Mouse (Mus musculus) brown adipose tissue, adult 24 weeks (tissue): ENCODE measurements at regions not wholly inside any gene's neighbourhood (a gene's known extent, or its start where the extent isn't known, plus 50 kb on each side); places are given as distances from the start of the nearest gene placed in this dataset.

Experiments used
- H3K27ac ChIP-seq: fragments of 200-500 bp; replicated peaks from 2 replicates; pipeline ENCODE4 v1.5.1; 2012; ENCODE audit warnings: low read depth, mild to moderate bottlenecking, low read length
- H3K4me1 ChIP-seq: fragments of 200-500 bp; 2 replicates; pipeline ENCODE4 v1.6.1; 2012; ENCODE audit warnings: low read length, mixed read lengths; ENCODE audit not compliant: control insufficient read depth, insufficient read depth, insufficient read length
- H3K4me3 ChIP-seq: fragments of 200-500 bp; 2 replicates; pipeline ENCODE4 v1.5.1; 2012; ENCODE audit warnings: low read depth, mild to moderate bottlenecking, low read length, moderate library complexity; ENCODE audit not compliant: insufficient read depth

- no peaks in the 10 kb centered on the region for H3K4me1 ChIP-seq
- peak overlapping the region; percentile 23; the same call in 1 of the 2 replicates for H3K27ac ChIP-seq
These were observed 657.0 kb downstream of the Mecom start for GRCm38 (mm10) chr3:29890764-29891163.

DNA sequence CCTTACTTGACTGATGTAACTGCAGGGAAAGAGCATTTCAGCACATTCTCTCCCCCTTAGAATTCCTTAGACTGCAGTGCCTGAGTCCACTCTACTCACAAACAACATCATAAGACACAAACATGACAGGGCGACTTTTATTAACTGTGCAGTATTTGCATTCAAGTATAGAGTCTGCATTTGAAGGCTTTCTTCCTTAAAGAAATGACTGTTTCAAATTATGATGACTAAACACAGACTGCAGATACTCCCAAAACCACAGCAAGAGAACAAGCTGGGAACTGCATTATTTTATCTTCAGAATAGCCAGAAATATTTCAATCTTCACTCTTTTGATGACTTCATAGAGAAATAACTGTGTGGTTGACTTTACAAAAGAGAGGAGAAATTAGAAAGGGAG is 657.5 kb downstream of the Mecom start:
- Histone ChIP-seq H3K4me3 (no peak overlapping the region), H3K4me1 (no peaks in the 10 kb centered on the region), H3K27ac (no peak overlapping the region)

More at GRCm38 (mm10) chr3:29890764-29891163, 657.0 kb downstream of the Mecom start:
- H3K4me3 ChIP-seq = peak overlapping the region; percentile 23

DNA sequence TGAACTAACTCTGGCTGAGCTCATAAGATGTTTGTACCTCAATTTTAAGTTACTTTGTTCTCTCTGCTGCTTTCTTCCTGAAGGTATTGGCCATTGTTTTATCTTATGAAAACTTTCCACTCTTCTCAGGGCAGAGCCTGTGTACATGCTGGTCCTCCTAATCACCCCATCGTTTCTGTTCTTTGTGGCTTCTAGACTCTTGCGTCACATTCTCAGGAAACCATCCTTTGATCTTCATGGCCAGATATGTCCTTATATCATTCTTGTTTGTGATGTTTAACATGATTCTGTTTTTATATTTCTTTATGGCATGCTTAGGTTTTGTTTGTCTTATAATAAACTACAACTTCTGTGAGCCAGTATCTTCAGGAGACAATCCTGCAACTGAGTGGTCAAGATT is 658.2 kb downstream of the Mecom start:
- Histone ChIP-seq H3K4me3 (no peak overlapping the region), H3K27ac (no peak overlapping the region), H3K4me1 (no peaks in the 10 kb centered on the region)

- Histone ChIP-seq H3K27ac (no peak overlapping the region), H3K4me1 (no peaks in the 10 kb centered on the region), H3K4me3 (no peak overlapping the region)
These were observed 667.8 kb downstream of the Mecom start for GRCm38 (mm10) chr3:29879966-29880365.

- Histone ChIP-seq H3K4me3 (no peak overlapping the region), H3K27ac (no peak overlapping the region)
These were observed 672.0 kb downstream of the Mecom start for GRCm38 (mm10) chr3:29875768-29876167.

DNA sequence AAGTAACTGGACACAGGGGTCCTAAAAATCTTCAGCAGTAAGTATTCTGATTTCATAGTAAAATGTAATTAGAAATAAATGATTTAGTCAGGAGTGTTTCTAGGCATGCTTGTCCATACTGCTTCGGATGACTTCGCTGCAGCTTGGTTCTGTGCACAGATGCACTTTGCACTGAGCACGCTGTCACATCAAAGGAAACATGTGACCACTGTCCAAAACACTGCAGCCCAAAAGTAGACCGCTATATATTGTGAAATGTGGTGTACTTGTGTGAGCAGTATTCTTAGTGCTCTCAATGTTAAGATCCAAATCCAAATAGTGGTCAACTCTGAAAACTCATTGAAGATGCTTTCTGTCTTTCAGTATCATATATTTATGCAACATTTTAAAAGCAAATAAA is 685.4 kb downstream of the Mecom start:
- no peaks in the 10 kb centered on the region for H3K4me1 ChIP-seq
- no peak overlapping the region for H3K27ac ChIP-seq

More at GRCm38 (mm10) chr3:29875768-29876167, 672.0 kb downstream of the Mecom start:
- no peaks in the 10 kb centered on the region for H3K4me1 ChIP-seq

GRCm38 (mm10) chr3:29852465-29852864 is 695.3 kb downstream of the Mecom start:
- Histone ChIP-seq H3K27ac (no peak overlapping the region), H3K4me3 (no peak overlapping the region), H3K4me1 (no peaks in the 10 kb centered on the region)

More for the DNA sequence above, 685.4 kb downstream of the Mecom start:
- no peak overlapping the region for H3K4me3 ChIP-seq

DNA sequence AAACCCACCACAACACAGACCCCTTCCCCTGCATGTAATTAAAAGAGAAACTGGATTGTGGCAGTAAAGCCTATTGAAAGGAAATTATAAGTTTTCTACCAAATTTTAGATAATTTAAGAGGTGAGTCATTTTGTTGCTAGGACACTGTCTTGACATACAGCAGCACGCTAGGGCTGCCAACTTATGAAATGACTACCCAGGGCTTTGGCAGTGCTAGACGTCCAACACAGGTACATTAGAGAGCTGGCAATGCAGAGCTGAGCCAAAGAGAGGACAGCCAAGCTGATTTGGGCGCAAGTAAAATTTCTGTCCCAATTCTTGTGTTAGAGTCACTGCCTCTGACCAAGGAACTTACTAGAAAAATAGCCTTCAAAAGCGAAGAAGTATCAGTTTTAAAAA is 712.4 kb downstream of the Mecom start:
- Histone ChIP-seq H3K27ac (no peak overlapping the region), H3K4me3 (no peak overlapping the region), H3K4me1 (no peaks in the 10 kb centered on the region)

DNA sequence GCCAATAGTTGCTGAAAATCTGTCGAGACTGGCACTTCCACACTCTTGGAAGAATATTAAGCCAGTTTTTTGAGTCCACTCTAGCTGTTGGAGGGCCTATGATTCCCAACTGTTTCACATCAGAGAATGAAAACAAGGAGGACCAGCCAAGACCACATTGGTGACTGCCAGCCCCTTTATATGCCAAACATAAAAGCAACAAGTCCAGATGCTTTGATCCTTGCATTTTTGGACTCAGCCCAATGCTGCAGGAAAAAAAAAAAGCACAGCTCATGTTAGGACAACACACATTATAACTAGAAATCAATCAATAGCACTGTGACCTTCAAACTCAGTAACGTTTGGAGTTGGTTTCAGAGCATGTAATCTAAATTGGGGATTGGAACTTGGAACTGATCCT is 712.9 kb downstream of the Mecom start:
- H3K27ac ChIP-seq = no peak overlapping the region
- no peak overlapping the region for H3K4me3 ChIP-seq
- H3K4me1 ChIP-seq = no peaks in the 10 kb centered on the region

GRCm38 (mm10) chr3:29831346-29831745 is 716.5 kb downstream of the Mecom start:
- no peak overlapping the region for H3K27ac ChIP-seq

GRCm38 (mm10) chr3:29822622-29823370 is 725.0 kb downstream of the Mecom start:
- Histone ChIP-seq H3K4me1 (no peaks in the 10 kb centered on the region), H3K4me3 (no peak overlapping the region), H3K27ac (no peak overlapping the region)

More at GRCm38 (mm10) chr3:29831346-29831745, 716.5 kb downstream of the Mecom start:
- Histone ChIP-seq H3K4me1 (no peaks in the 10 kb centered on the region), H3K4me3 (no peak overlapping the region)

DNA sequence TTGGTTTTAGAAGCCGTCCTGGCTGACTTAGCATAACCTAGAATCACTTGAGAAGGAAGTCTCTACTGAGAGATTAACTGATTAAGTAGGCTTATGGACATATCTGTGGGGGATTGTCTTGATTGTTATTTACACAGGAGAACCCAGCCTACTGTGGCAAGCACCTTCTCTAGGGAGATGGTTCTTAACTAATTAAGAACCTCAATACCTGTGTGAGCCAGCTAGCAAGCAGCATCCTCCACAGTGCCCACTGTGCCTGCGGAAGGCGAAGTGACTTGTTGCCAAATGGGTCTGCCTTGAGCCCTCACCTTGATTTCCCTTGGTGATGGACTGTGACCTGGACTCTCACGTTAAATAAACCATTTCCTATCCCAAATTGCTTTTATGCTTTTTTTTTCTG is 730.8 kb downstream of the Mecom start:
- no peaks in the 10 kb centered on the region for H3K4me1 ChIP-seq
- no peak overlapping the region for H3K4me3 ChIP-seq
- no peak overlapping the region for H3K27ac ChIP-seq

DNA sequence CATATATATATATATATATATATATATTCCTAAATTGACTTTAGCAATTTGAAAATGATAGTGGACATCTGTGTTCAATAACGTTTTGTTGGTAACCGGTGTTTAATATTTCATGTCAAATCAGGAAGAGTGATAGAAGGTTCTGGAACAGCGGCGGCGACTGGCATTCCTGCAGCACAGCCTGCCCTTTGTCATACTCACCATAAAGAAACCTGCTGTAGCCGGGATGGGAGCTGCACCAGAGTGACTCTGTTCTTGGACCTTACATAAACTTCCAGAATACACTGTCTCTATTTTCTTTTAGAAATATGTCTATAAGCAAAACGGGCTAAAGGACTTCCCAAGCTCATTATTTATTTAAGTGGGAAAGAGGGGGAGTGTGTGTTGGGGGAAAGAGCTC is 731.5 kb downstream of the Egfem1 start:
- Histone ChIP-seq H3K27ac (no peak overlapping the region), H3K4me3 (no peak overlapping the region), H3K4me1 (no peaks in the 10 kb centered on the region)

GRCm38 (mm10) chr3:29812480-29813240 is 730.8 kb downstream of the Egfem1 start:
- H3K4me3 ChIP-seq = no peak overlapping the region
- no peaks in the 10 kb centered on the region for H3K4me1 ChIP-seq
- H3K27ac ChIP-seq = no peak overlapping the region

DNA sequence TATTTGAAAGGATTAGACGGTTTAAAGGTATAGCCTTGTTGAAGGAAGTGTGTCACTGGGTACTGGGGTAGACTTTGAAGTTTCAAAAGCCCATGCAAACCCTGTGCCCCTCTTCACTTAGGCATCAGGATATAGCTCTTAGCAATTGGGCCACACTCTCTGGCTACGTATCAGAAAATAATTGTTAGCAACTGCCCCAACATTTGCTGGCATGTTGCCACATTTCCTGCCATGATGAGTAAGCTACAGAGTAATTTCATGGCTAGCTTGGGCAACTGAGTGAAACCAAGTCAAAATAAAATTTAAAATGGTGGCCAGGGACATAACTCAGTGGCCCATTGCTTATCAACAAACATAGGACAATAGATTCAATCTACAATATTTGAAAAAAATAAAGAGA is 724.2 kb downstream of the Egfem1 start:
- Histone ChIP-seq H3K27ac (no peak overlapping the region), H3K4me1 (no peaks in the 10 kb centered on the region), H3K4me3 (no peak overlapping the region)

- Histone ChIP-seq H3K4me1 (no peaks in the 10 kb centered on the region), H3K27ac (no peak overlapping the region), H3K4me3 (no peak overlapping the region)
These were observed 721.6 kb downstream of the Egfem1 start for GRCm38 (mm10) chr3:29803456-29803855.
